Mouse (Mus musculus) bone marrow macrophage, adult 2 months (primary cell): ENCODE measurements around the gene Bcl11b.

Source experiments
- CTCF ChIP-seq: IDR thresholded peaks from 2 replicates; pipeline ENCODE4 v1.5.1; 2012; ENCODE audit warnings: low read depth, mild to moderate bottlenecking, low read length, moderate library complexity
- POLR2A ChIP-seq: IDR thresholded peaks from 2 replicates; pipeline ENCODE4 v1.6.1; 2012; ENCODE audit warnings: mild to moderate bottlenecking, low read depth, low read length, borderline replicate concordance

DNA sequence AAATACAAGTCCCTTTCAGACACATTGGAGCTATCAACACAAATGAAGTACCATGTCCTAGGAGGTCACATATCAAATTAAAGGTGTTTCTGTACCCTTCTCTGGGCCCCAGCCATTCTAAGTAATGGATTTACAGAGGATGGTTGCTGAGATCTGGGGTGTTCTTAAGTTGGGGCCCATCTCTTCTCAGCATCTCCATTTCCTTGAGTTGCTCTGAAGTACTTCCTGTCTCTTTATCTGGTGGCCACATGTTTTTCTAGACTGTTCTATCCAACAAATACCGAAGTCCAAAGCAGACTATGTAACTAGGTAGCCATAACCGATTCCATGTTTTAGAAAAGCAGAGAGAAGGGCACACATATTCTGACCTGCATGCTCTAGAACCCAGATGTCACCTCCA lies 83.3 kb downstream of the Bcl11b start:
- TF ChIP-seq CTCF: no peak
- no peak for TF ChIP-seq POLR2A
